Mouse (Mus musculus) embryonic facial prominence, embryonic 14.5 days (tissue): Measurements from ENCODE around the gene Mfap3l. TPM values are rescaled to one million over a fixed set of nuclear protein-coding genes. Genes with fewer than 3 reads are reported as not detected.
"Not testable (repeated sequence)": the region's sequence is repeated elsewhere in the genome, so short reads cannot be mapped to it uniquely, and the experiment has no call there.

ENCODE experiments used
- ATAC-seq: fragments of 200-750 bp; cut with Nextera tagmentation; 2 replicates; pipeline ENCODE4 v1.8.0; 2017; ENCODE audit warnings: low read depth, moderate number of reproducible peaks, moderate TSS enrichment
- DNase-seq: peaks from one replicate; pipeline ENCODE4 v3.0.0-alpha.2; 2015; ENCODE audit warnings: low spot score
- H3K27ac ChIP-seq: fragments of 300-500 bp; sonication (generic); replicated peaks from 2 replicates; pipeline ENCODE4 v1.5.1; 2014; ENCODE audit warnings: low read depth, mild to moderate bottlenecking, low read length, moderate library complexity
- H3K27me3 ChIP-seq: fragments of 300-500 bp; sonication (generic); replicated peaks from 2 replicates; pipeline ENCODE4 v1.6.1; 2014; ENCODE audit warnings: low read length; ENCODE audit not compliant: control insufficient read depth, insufficient read depth
- H3K36me3 ChIP-seq: fragments of 300-500 bp; sonication (generic); 2 replicates; pipeline ENCODE4 v1.6.1; 2014; ENCODE audit warnings: low read length, mixed read lengths; ENCODE audit not compliant: control insufficient read depth, insufficient read depth
- H3K4me1 ChIP-seq: fragments of 300-500 bp; sonication (generic); 2 replicates; pipeline ENCODE4 v1.6.1; 2014; ENCODE audit warnings: antibody characterized with exemption, low read length; ENCODE audit not compliant: control insufficient read depth, insufficient read depth
- H3K4me2 ChIP-seq: fragments of 300-500 bp; sonication (generic); 2 replicates; pipeline ENCODE4 v1.6.1; 2014; ENCODE audit warnings: low read depth, mild to moderate bottlenecking, low read length, moderate library complexity, mixed read lengths
- H3K4me3 ChIP-seq: fragments of 300-500 bp; sonication (generic); 2 replicates; pipeline ENCODE4 v1.5.1; 2014; ENCODE audit warnings: low read depth, mild to moderate bottlenecking, low read length
- H3K9ac ChIP-seq: fragments of 300-500 bp; sonication (generic); 2 replicates; pipeline ENCODE4 v1.6.1; 2014; ENCODE audit warnings: low read depth, mild to moderate bottlenecking, low read length, moderate library complexity, mixed read lengths
- H3K9me3 ChIP-seq: fragments of 300-500 bp; sonication (generic); 2 replicates; pipeline ENCODE4 v1.6.1; 2016; ENCODE audit warnings: low read length; ENCODE audit not compliant: control insufficient read depth
- WGBS: fragments of 180-500 bp; shearing (Covaris S2); extraction: QIAGEN DNeasy Blood & Tissue Kit; methylation state at CpG from one replicate; pipeline ENCODE4 v1.1.7; 2014; 5-methylcytosine and 5-hydroxymethylcytosine counted together
- polyA plus RNA-seq: library from polyadenylated mRNA; unstranded; fragments of >200 nt; fragmentation: Nextera tagmentation; extraction: Ambion mirVana; gene quantifications from 2 replicates; pipeline ENCODE4 v1.2.1, GENCODE M21; 2014

The Mfap3l gene
- polyA plus RNA-seq, 1 experiment from 2014 or later: 3.6 TPM

DNA sequence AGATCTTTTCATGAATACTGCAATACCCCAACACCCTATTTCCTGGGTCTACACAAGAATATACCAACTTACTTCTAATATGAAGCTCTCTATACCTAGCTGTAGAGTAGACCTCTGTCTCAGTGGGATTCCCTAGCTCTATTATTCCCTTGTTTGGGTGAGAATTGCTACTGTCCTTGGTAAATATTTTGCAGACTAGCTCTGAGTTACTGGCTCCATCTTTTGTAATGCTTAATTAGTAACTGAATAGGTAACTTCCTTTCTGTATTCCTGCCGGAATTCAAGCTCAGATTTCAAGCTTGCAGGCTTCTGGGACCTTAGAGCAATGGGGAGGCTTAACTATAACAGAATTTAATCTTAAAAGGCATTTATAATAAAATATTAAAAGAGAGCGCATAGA is 26.1 kb downstream of the Mfap3l start:
- ATAC-seq, H3K9ac ChIP-seq, H3K4me2 ChIP-seq, H3K27ac ChIP-seq, H3K4me1 ChIP-seq, H3K27me3 ChIP-seq, H3K9me3 ChIP-seq, H3K36me3 ChIP-seq, DNase-seq, H3K4me3 ChIP-seq: not testable (repeated sequence)
- WGBS: 53% methylated on average over 2 of the region's 2 CpGs

DNA sequence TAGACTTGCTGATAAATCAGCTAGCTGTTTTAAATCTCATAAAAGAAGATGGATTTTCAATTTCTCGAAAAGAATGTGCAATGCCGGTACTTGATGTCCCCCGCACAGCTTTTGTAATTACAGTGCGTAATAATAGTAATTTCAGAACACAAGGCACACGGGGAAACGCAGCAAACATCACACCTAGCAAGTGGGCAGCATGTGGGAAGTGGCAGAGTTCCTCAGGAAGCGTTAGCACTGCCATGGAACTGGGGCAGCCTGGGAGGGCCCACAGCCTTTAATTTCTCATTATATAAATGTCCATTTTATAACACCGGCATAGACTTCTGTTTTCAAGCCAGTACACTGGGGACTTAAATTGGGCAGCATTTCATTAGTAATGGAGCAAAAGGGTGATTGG is 27.1 kb downstream of the Mfap3l start:
- no peaks in the 10 kb centered on the region for H3K9me3 ChIP-seq
- WGBS: 90% methylated on average over 8 of the region's 8 CpGs
- H3K27ac ChIP-seq: no peak overlapping the region
- no peak overlapping the region for H3K4me2 ChIP-seq
- H3K4me1 ChIP-seq: no peaks in the 10 kb centered on the region
- H3K27me3 ChIP-seq: no peaks in the 10 kb centered on the region
- H3K4me3 ChIP-seq: no peak overlapping the region
- H3K36me3 ChIP-seq: no peaks in the 10 kb centered on the region
- no peak for DNase-seq
- no peak for ATAC-seq
- H3K9ac ChIP-seq: no peak overlapping the region

- WGBS: 60% methylated on average over 2 of the region's 2 CpGs
- ATAC-seq: no peak
- no peaks in the 10 kb centered on the region for H3K4me1 ChIP-seq
- H3K27me3 ChIP-seq: no peaks in the 10 kb centered on the region
- no peak overlapping the region for H3K4me3 ChIP-seq
- no peaks in the 10 kb centered on the region for H3K9me3 ChIP-seq
- H3K9ac ChIP-seq: no peak overlapping the region
- H3K27ac ChIP-seq: no peak overlapping the region
- H3K36me3 ChIP-seq: no peaks in the 10 kb centered on the region
- H3K4me2 ChIP-seq: no peak overlapping the region
- no peak for DNase-seq
Observed at GRCm38 (mm10) chr8:60661191-60661590, 28.6 kb downstream of the Mfap3l start.

DNA sequence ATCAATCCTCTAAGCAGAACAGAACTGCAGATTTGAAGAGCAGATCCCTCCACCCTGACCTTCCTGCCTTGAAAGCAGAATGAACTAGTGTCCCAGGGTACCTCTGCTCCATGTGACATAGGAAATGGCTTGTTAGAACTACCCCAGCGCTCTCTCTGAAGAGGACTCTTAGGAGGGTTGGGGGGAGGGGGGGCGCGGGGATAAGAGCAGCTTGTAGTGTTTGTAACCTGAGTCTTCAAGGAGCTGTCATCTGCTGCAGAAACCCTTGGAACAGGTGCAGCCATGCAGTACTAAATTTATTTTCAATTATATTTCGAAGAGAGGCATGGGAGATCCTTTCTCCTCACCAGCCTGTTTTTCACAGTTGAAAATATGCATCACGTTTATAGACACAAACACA is 30.9 kb downstream of the Mfap3l start:
- DNase-seq (peak; percentile 29), ATAC-seq (peak; percentile 83)
- no peak overlapping the region for H3K27ac ChIP-seq
- no peaks in the 10 kb centered on the region for H3K4me1 ChIP-seq
- H3K4me3 ChIP-seq: no peak overlapping the region
- no peak overlapping the region for H3K9ac ChIP-seq
- no peaks in the 10 kb centered on the region for H3K9me3 ChIP-seq
- H3K27me3 ChIP-seq: no peaks in the 10 kb centered on the region
- H3K36me3 ChIP-seq: no peaks in the 10 kb centered on the region
- H3K4me2 ChIP-seq: no peak overlapping the region
- 34% methylated on average over 5 of the region's 5 CpGs for WGBS

DNA sequence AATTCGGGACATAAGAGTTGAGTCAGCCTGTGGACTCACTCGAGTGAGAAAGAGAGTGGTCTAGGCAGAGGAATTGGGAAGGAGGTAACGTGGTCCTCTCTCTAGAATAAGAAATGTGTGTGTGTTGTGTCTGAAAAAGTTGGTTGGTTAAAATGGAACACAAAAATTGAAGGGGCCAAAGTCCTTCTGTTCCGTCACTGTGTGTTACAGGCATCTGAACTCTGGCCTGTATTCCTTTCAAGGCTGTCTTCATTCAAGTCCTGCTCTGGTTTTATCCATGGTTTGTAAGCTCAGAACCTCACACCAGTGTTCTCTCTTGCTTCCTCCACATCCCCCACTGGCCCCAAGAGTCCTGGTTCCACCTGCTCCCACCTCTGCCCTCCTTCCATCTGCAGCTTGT is 33.2 kb downstream of the Mfap3l start:
- ATAC-seq (no peak), DNase-seq (no peak)
- 76% methylated on average over 4 of the region's 4 CpGs for WGBS
- Histone ChIP-seq H3K9ac (no peak overlapping the region), H3K4me3 (no peak overlapping the region), H3K4me2 (no peak overlapping the region), H3K36me3 (no peaks in the 10 kb centered on the region), H3K27me3 (no peaks in the 10 kb centered on the region), H3K9me3 (no peaks in the 10 kb centered on the region), H3K27ac (no peak overlapping the region), H3K4me1 (no peaks in the 10 kb centered on the region)

GRCm38 (mm10) chr8:60666852-60667251 is 34.2 kb downstream of the Mfap3l start:
- Histone ChIP-seq H3K9ac (no peak overlapping the region), H3K27me3 (no peaks in the 10 kb centered on the region), H3K4me1 (no peaks in the 10 kb centered on the region), H3K4me3 (no peak overlapping the region), H3K27ac (no peak overlapping the region), H3K9me3 (no peaks in the 10 kb centered on the region), H3K4me2 (no peak overlapping the region), H3K36me3 (no peaks in the 10 kb centered on the region)
- no peak for ATAC-seq
- DNase-seq: peak; percentile 23
- WGBS: 62% methylated on average over 3 of the region's 3 CpGs

DNA sequence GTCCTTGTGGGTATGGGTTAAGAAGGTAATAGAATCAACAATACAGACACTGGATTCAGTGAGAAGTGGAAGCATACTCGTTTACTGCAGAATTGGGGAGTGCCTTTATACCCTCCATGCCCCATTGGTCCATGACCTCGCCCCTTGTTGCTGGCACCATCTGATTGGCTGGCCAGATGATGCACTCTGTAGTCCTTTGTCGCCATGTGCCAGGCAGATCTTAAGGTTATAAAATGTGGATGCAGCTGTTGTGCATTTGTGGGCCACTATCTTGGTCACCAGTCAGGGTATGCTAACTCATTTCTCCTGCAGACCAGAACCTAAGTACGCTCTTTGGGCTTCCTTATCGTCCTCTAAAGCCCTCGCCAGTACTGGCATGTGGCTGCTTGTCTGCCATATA is 46.0 kb downstream of the Mfap3l start:
- WGBS: 82% methylated on average over 6 of the region's 6 CpGs
- no peak overlapping the region for H3K9ac ChIP-seq
- DNase-seq (no peak), ATAC-seq (no peak)
- no peak overlapping the region for H3K27ac ChIP-seq
- no peak overlapping the region for H3K4me2 ChIP-seq
- H3K27me3 ChIP-seq: no peaks in the 10 kb centered on the region
- H3K9me3 ChIP-seq: no peaks in the 10 kb centered on the region
- H3K4me3 ChIP-seq: no peak overlapping the region
- H3K4me1 ChIP-seq: no peaks in the 10 kb centered on the region
- no peaks in the 10 kb centered on the region for H3K36me3 ChIP-seq

- no peak overlapping the region for H3K4me2 ChIP-seq
- H3K9ac ChIP-seq: no peak overlapping the region
- no peaks in the 10 kb centered on the region for H3K36me3 ChIP-seq
- ATAC-seq (no peak), DNase-seq (no peak)
- no peaks in the 10 kb centered on the region for H3K27me3 ChIP-seq
- H3K4me1 ChIP-seq: no peaks in the 10 kb centered on the region
- WGBS: 87% methylated on average over 4 of the region's 4 CpGs
- H3K9me3 ChIP-seq: no peaks in the 10 kb centered on the region
- no peak overlapping the region for H3K27ac ChIP-seq
- no peak overlapping the region for H3K4me3 ChIP-seq
Observed at GRCm38 (mm10) chr8:60681811-60682210, 49.2 kb downstream of the Mfap3l start.

DNA sequence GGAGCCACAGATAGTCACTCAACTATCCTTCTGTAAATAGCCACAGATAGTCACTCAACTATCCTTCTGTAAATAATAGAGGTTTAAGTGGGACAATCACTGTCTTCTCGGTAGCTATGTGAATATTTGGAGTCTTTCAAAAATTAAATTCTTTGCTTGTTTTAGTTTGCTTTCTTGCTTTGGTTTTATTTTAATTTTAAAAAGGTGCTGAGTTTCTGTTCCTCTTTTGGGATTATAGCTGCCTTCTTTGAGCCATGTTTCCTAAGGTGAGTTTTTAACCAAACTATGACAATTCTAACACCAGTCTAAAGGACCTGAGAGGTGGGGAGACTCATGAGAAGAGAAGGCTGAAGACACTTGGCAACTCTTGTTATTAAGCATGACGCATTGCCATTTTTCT is 49.7 kb downstream of the Mfap3l start:
- Histone ChIP-seq H3K9ac (no peak overlapping the region), H3K4me1 (no peaks in the 10 kb centered on the region), H3K27ac (no peak overlapping the region), H3K4me2 (no peak overlapping the region), H3K9me3 (no peaks in the 10 kb centered on the region), H3K4me3 (no peak overlapping the region), H3K36me3 (no peaks in the 10 kb centered on the region), H3K27me3 (no peaks in the 10 kb centered on the region)
- DNase-seq: no peak
- WGBS: 87% methylated on average over 2 of the region's 2 CpGs
- no peak for ATAC-seq
